Mouse (Mus musculus) cerebellum, postnatal 25 days (tissue): Measurements from ENCODE around the gene Ttc13.
A peak's percentile ranks its signal among the peaks of the same experiment; 100 is the strongest.

Experiments
- DNase-seq, 2 experiments: peaks; one replicate each; pipeline ENCODE4 v3.0.0; 2021; ENCODE audit warnings: mixed read lengths in 2 of 2

The Ttc13 gene

DNA sequence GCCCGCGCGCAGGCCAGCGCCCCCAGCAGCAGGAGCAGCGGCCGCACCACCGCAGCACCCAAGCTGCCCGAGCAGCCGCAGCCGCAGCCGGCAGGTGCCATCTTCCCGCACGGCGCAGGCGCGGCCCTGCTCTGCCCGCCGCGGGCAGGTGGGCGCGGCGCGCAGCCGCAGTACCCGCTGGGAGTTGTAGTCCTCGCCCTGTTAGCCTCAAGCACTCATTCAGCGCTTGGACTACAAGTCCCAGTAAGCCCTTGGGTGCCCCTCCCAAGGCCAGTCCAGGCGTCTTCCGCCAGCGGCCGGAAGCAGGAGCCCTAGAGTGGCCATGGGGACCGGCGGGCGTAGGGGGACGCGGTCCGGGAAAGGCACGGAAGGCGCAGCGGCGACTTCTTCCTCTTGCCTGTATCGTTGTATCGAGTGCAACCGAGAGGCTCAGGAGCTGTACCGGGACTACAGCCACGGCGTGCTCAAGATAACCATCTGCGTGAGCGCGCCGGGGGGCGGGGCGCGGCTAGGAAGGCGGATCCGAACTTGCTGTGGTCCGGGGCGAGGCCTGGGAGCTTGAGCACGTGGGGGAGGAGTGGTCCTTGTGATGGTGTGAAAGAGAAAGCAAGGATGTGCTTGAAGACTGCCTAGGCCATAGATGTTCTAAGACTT, at the start of gene Ttc13, which contains the start of gene Arv1:
Ttc13 (minus strand) TSS at position 122 of the 654 bp plus-strand sequence.
Arv1 (plus strand) TSS at position 278 of the 654 bp plus-strand sequence.
- peak; percentile 94 to 97 for DNase-seq

DNA sequence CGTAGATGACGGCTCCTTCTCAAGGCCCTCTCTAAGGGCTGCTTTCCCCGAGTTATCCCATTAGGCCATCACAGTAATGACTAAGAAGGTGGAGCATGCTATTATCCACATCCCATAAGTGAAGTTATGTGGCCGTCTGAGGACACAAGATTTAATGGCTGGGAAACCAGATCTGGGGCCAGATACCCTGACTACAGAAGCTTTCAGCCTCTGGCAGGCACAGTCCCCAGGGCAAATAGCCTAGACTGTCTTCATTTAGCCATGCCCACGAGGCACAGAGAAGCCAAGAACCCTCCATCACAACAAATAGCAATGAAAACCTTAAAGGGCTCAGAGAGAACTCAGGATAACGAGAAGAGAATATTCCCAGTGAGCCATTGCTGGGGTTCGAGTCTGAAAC, 41.3 kb upstream of the Ttc13 start:
- no peak for DNase-seq

- peak in 1 of 2 experiments; percentile 50 for DNase-seq
These were observed 36.8 kb upstream of the Ttc13 start for GRCm38 (mm10) chr8:124758544-124758943.

DNA sequence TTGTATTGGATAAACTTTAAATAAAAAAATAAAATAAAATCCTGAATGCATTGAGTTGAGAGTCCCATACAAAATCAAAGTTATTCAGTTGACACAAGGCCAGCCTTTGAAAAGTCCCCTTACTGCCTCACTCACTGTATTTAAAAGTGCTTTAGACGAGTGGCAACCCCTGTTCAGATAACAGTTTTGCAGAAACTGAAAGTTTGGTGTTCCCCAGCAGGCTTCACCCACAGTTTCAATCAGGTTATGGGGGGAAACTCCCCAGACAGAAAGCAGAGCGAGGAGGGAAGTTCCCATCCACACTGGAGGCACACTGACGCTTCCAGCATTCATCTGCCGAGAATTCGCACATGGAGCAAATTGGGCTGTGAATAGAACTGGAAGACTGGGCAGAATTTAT, 34.8 kb upstream of the Ttc13 start:
- no peak for DNase-seq

GRCm38 (mm10) chr8:124756153-124756552, 34.4 kb upstream of the Ttc13 start:
- DNase-seq = no peak

- DNase-seq = no peak
These were observed 33.7 kb upstream of the Ttc13 start for GRCm38 (mm10) chr8:124755481-124755880.

DNA sequence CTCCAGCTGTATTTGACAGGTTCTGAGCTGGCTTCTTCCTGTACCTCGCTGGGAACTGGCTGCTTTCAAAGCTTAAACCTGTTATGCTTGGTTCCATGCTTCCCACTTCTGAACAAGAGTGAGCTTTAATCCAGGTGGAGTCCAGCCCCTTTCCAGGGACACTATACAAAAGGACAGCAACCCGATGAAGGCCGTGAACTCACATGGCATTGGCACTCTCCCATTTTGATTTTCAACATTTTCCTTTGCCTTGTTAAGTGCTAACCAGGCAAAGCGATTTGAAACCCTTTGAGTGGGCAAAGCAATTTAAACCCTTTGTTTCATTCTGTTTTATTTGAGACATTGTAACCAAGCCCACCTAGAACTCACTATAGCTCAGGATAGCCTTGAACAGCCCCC, 33.0 kb upstream of the Ttc13 start:
- DNase-seq = no peak

DNA sequence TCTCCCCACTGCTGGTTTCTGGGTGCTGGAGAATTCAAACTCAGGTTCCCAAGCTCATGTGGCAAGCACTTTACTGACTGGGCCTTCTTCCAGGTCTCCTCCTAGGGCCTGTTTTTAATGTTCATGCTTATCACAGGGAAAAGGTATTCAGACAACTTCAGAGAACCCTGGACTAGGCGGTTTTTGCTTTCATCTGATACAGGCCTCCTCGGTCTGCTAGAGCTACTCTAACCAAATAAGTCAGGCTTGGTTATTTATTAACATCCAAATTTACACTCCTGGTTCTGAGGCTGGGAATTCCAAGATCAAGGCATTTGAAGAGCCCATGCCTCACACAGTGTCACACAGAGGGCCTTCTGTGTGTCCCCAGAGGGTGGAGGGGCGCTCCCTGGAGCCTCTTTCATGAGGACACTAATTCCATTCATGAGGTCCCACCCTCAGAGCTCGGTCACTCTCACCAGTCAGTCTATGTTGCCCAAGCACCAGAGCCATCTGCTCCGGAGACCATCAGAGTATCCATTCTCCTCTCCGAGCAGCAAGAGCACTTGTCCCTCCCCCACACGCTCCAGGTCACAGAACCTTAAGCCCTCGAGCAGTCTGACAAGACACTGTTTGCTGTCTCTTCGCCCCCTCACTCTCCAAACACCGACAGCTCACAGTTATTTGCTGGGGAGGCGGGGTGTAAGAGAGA, 32.5 kb upstream of the Ttc13 start:
- no peak for DNase-seq

- DNase-seq = no peak
These were observed 30.6 kb upstream of the Ttc13 start for GRCm38 (mm10) chr8:124752325-124752862.

GRCm38 (mm10) chr8:124751709-124752173, 30.0 kb upstream of the Ttc13 start, which contains the start of gene Fam89a:
Fam89a (minus strand) TSS chr8:124751832.
- peak in 1 of 2 experiments; percentile 24 for DNase-seq

GRCm38 (mm10) chr8:124751191-124751590, 29.4 kb upstream of the Ttc13 start:
- no peak for DNase-seq

- no peak for DNase-seq
These were observed 24.9 kb upstream of the Ttc13 start for GRCm38 (mm10) chr8:124746661-124747060.

GRCm38 (mm10) chr8:124739268-124739667, 17.5 kb upstream of the Ttc13 start:
- DNase-seq = peak; percentile 47 to 66

- no peak for DNase-seq
These were observed 13.7 kb upstream of the Ttc13 start for GRCm38 (mm10) chr8:124735371-124735911.

GRCm38 (mm10) chr8:124732828-124733227, 11.0 kb upstream of the Ttc13 start:
- no peak for DNase-seq

- DNase-seq = no peak
These were observed 2.5 kb upstream of the Ttc13 start for GRCm38 (mm10) chr8:124724301-124724700.

GRCm38 (mm10) chr8:124720938-124721861, 583 bp downstream of the Ttc13 start:
- DNase-seq = no peak

DNA sequence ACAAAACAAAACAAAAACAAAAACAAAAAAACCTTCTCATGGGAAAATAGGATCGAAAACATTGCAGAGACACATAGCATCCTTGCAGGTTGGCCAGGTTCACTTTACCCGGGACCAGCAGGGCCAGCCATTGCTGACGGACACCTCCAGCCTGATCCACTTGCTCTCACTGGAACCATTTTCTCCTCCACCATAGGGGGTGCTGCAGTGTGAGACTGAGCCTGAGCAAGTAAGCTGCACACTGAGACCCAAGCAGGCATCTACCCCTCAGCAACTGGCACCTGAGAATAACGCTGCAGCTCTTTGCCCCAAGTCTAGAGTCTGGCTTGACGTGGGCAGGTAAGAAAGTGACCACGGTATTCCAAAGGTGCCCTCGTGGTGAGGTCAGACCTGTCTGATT, 1.6 kb downstream of the Ttc13 start:
- no peak for DNase-seq

DNA sequence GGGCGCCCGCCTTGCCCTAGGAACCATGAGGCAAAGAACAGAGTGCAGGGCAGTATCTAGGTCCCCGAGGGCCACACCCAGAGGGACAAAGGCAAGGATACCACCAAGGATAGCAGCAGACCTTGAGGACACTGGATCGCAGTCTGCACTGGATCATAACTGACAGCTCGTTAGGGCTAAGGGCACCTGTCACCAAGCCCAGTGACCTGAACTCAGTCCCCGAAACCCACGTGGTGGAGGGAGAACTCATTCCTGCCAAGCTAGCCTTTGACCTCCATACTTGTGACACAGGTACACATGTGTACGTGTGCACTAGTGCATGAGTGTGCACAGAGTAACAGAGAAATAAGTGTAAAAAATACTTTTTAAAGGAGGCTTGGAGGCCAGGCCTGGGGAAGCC, 6.0 kb downstream of the Ttc13 start:
- DNase-seq = no peak

GRCm38 (mm10) chr8:124713207-124713606, 8.6 kb downstream of the Ttc13 start:
- no peak for DNase-seq

- no peak for DNase-seq
These were observed 16.0 kb downstream of the Ttc13 start for GRCm38 (mm10) chr8:124705823-124706222.

- DNase-seq = no peak
These were observed 17.4 kb downstream of the Ttc13 start for GRCm38 (mm10) chr8:124704376-124704775.
